Mouse (Mus musculus) left cerebral cortex, adult 2 months (tissue): ENCODE data around the gene 1700025C18Rik. TPM values are rescaled to one million over a fixed set of nuclear protein-coding genes. Genes with fewer than 3 reads are reported as not detected.

Experiments used
- DNase-seq, 2 experiments: peaks; one replicate each; pipeline ENCODE4 v3.0.0; 2021 to 2022; ENCODE audit warnings: low spot score in 2 of 2, mixed read lengths in 1 of 2; ENCODE audit errors: extremely low spot score in 1 of 2
- H3K27ac ChIP-seq: fragments of 200-600 bp; 2 replicates; pipeline ENCODE4 v1.8.1; 2022
- H3K4me3 ChIP-seq: fragments of 200-600 bp; 2 replicates; pipeline ENCODE4 v1.8.1; 2022
- CTCF ChIP-seq: fragments of 200-600 bp; IDR thresholded peaks from 2 replicates; pipeline ENCODE4 v1.8.1; 2022; ENCODE audit warnings: antibody characterized with exemption, mild to moderate bottlenecking, moderate library complexity
- intact Hi-C: fragments of 180-260 bp; cut with DNase I; formaldehyde crosslinking; loops from one replicate; pipeline ENCODE4 v1.15.1; 2025
- total RNA-seq, 2 experiments: library from RNA; stranded (reverse); gene quantifications; 2 replicates each; pipeline ENCODE4 v1.2.3; 2021

1700025C18Rik gene
- total RNA-seq, 2 experiments from 2014 or later, result not detected

- peak; percentile 96 for TF ChIP-seq CTCF
- DNase-seq, result peak; percentile 83 to 92
- H3K4me3 ChIP-seq, result no peak overlapping the region
- no peak overlapping the region for H3K27ac ChIP-seq
- intact Hi-C loops, result loop anchor here (1.0 to 5.0 kb wide), 3 partner anchors 37 to 286 kb away; no protein-coding TSS in a partner anchor
Observed at GRCm38 (mm10) chr2:165074937-165075336, 15.6 kb downstream of the 1700025C18Rik start.

GRCm38 (mm10) chr2:165074081-165074884, 16.3 kb downstream of the 1700025C18Rik start:
- intact Hi-C loops, result loop anchor here (2.0 kb wide), 1 partner anchor 287 kb away; no protein-coding TSS in a partner anchor
- peak in 1 of 2 experiments; percentile 47 for DNase-seq
- no peak for TF ChIP-seq CTCF
- Histone ChIP-seq H3K27ac (no peak overlapping the region), H3K4me3 (no peak overlapping the region)

GRCm38 (mm10) chr2:165073381-165073781, 17.2 kb downstream of the 1700025C18Rik start:
- no peak for TF ChIP-seq CTCF
- Histone ChIP-seq H3K4me3 (no peak overlapping the region), H3K27ac (no peak overlapping the region)
- no peak for DNase-seq
- intact Hi-C loops, result loop anchor here (2.0 kb wide), 1 partner anchor 113 kb away; the partner anchor contains the start of gene Slc12a5

- Histone ChIP-seq H3K4me3 (no peak overlapping the region), H3K27ac (no peak overlapping the region)
- DNase-seq, result peak; percentile 71 to 73
- intact Hi-C loops, result loop anchor here (1.0 kb wide), 1 partner anchor 417 kb away; no protein-coding TSS in a partner anchor
- peak; percentile 67 for TF ChIP-seq CTCF
Observed at GRCm38 (mm10) chr2:165070096-165070816, 20.3 kb downstream of the 1700025C18Rik start.

- DNase-seq, result no peak
- Histone ChIP-seq H3K27ac (no peak overlapping the region), H3K4me3 (no peak overlapping the region)
- TF ChIP-seq CTCF, result no peak
- intact Hi-C loops, result no loop called here
Observed at GRCm38 (mm10) chr2:165068806-165069205, 21.7 kb downstream of the 1700025C18Rik start.

GRCm38 (mm10) chr2:165064489-165064888, 26.1 kb downstream of the 1700025C18Rik start:
- intact Hi-C loops, result no loop called here
- Histone ChIP-seq H3K27ac (no peak overlapping the region), H3K4me3 (no peak overlapping the region)
- peak; percentile 47 to 49 for DNase-seq
- no peak for TF ChIP-seq CTCF

GRCm38 (mm10) chr2:165061638-165062433, 28.7 kb downstream of the 1700025C18Rik start:
- intact Hi-C loops, result no loop called here
- Histone ChIP-seq H3K27ac (no peak overlapping the region), H3K4me3 (no peak overlapping the region)
- no peak for DNase-seq
- TF ChIP-seq CTCF, result no peak

GRCm38 (mm10) chr2:165059961-165060360, 30.6 kb downstream of the 1700025C18Rik start:
- DNase-seq, result no peak
- TF ChIP-seq CTCF, result no peak
- intact Hi-C loops, result no loop called here
- Histone ChIP-seq H3K4me3 (no peak overlapping the region), H3K27ac (no peak overlapping the region)

- H3K27ac ChIP-seq, result no peak overlapping the region
- H3K4me3 ChIP-seq, result no peak overlapping the region
- intact Hi-C loops, result no loop called here
- no peak for DNase-seq
- TF ChIP-seq CTCF, result no peak
Observed at GRCm38 (mm10) chr2:165056377-165057085, 34.0 kb downstream of the 1700025C18Rik start.

GRCm38 (mm10) chr2:165055905-165056304, 34.6 kb downstream of the 1700025C18Rik start:
- TF ChIP-seq CTCF, result no peak
- intact Hi-C loops, result no loop called here
- Histone ChIP-seq H3K27ac (no peak overlapping the region), H3K4me3 (peak overlapping the region; percentile 19; the same call in 1 of the 2 replicates)
- no peak for DNase-seq
